Mouse (Mus musculus) heart, postnatal 14 days (tissue): ENCODE data around the gene Samd13. TPM values are rescaled to one million over a fixed set of nuclear protein-coding genes. Genes with fewer than 3 reads are reported as not detected.

Experiments
- DNase-seq, 2 experiments: peaks; one replicate each; pipeline ENCODE4 v3.0.0; 2021 to 2022
- intact Hi-C: fragments of 180-260 bp; cut with DNase I; formaldehyde crosslinking; loops from one replicate; pipeline ENCODE4 v1.15.1; 2025
- total RNA-seq, 2 experiments: library from RNA; stranded (reverse); gene quantifications; 2 replicates each; pipeline ENCODE4 v1.2.3; 2021

Samd13 gene
- total RNA-seq, 2 experiments from 2014 or later, result 1.4 to 2.6 TPM

DNA sequence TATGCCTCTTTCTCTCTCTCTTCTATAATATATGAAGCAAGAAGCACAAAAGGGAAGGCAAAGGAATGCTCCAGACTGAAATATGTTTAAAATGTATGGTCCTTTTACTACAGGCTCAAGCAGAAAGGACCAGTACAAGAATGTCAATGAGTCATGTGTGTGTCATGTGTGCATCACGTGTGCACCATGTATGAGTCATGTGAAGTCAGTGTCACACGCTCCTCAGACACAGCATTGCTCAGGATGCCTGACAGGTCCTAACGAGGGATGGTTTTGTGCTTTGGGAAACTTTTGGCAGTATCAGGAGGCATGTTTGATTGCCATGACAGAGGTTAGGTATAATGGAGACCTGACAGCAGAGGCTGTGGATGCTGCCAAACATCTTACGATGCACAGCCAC is 9.2 kb downstream of the Samd13 start:
- no peak for DNase-seq
- intact Hi-C loops, result no loop called here

GRCm38 (mm10) chr3:146675101-146675500 is 10.3 kb downstream of the Samd13 start:
- intact Hi-C loops, result no loop called here
- DNase-seq, result no peak

DNA sequence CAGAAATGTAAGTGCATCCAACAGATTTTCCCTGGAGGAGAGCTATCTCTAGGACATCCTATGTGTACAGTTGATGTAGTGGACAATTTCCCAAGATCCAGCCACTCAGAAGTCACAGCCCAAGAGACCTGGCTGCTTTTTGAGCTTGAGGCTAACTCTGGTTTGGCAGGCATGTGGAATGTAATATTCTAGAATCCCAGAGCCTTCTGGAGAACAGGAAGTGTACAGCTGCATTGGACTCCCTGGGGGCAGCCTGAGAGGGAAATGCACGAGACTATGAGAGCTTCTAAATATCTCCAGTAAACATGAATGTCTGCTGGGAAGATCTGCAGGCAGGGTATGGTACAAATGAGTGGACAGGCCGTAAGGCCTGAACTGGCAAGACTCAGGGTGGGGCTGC is 14.3 kb downstream of the Samd13 start:
- intact Hi-C loops, result no loop called here
- peak; percentile 32 to 35 for DNase-seq

DNA sequence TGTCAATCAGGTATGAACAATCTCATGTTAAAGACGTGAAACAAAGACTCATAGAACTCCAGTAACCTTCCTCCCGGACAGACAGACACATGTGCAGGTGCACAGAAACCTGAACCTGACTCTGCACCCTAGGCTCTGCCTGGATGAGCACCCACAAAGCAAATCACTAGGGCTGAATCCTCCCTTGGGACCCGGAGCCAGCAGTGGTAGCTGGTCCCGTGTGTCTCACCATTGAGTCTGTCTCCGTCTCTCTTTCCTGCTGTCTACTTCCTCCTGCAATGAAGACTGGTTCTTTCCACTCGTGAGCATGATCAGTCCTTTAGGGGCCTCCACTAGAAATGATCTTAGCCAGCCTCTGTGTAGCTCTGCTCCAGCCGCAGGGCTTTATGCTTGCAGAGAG is 23.5 kb downstream of the Samd13 start:
- intact Hi-C loops, result no loop called here
- DNase-seq, result no peak

DNA sequence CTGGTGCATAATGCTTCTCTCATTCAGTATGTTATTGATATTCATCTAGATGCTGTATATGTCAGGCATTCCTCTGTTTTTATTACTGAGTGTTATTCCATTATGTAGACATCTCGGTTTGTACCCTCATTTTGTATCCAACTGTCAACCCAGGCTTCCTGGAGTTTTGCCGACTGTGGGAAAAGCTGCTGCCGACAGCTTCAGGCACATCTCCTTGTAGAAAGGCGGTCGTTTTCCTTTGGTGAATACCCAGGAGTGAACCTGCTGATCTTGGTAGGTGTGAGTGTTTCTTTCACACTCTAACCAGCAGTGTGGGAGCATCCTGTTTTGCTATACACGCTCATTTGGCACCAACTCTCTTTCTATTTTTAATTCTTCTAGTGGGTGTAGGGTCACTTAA is 24.4 kb downstream of the Samd13 start:
- intact Hi-C loops, result no loop called here
- no peak for DNase-seq

GRCm38 (mm10) chr3:146659321-146659720 is 26.1 kb downstream of the Samd13 start:
- DNase-seq, result peak in 1 of 2 experiments; percentile 26
- intact Hi-C loops, result no loop called here

- no peak for DNase-seq
- intact Hi-C loops, result no loop called here
Measured at GRCm38 (mm10) chr3:146658061-146658639, 27.2 kb downstream of the Samd13 start.

DNA sequence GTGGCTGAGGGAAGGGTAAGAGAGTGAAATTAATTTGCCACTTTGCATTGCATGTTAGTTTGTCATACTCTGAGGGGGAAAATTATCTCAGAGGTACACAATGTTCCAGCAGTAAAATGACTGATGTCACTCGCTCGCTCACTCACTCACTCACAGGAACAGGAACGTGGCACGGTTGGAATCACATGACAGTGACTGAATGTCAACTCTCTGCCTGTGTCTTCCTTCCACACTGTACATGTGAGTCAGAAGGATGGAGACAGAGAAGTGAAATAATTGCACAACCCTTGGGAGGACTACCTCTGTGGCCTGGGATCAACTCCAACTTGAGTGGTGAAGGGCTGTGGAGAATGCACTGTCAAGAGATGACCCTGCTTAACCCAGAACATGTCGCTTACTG is 28.0 kb downstream of the Samd13 start:
- intact Hi-C loops, result no loop called here

DNA sequence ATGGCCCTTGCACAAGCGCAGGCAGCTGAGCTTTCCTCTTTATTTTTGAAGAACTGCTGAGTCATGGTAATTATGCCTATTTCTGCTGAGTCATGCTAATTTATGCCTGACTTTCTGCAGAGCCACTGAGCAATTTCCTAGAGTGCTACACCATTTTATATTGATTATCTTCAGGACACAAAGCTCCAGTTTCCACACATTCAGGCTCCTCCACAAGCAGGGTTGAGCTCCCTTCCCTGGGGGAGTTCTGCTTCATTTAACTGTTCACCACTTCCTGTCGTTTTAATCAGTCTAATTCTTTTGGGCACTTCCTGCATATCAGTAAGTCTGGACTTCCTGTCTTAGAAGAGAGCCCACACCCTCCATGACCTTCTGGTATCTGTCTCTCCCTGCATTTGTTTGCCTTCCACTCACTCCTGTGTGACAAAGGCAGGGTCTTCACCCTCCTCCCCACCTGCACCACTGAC is 30.2 kb downstream of the Samd13 start:
- intact Hi-C loops, result no loop called here
- no peak for DNase-seq

More for the DNA sequence above, 28.0 kb downstream of the Samd13 start:
- DNase-seq, result no peak

GRCm38 (mm10) chr3:146653692-146654091 is 31.7 kb downstream of the Samd13 start:
- intact Hi-C loops, result no loop called here
- no peak for DNase-seq

- DNase-seq, result no peak
- intact Hi-C loops, result no loop called here
Measured at GRCm38 (mm10) chr3:146652431-146652830, 33.0 kb downstream of the Samd13 start.

- intact Hi-C loops, result no loop called here
- no peak for DNase-seq
Measured at GRCm38 (mm10) chr3:146651217-146651616, 34.2 kb downstream of the Samd13 start, which contains the start of gene 4930503B20Rik. 4930503B20Rik (minus strand) TSS chr3:146651317.

DNA sequence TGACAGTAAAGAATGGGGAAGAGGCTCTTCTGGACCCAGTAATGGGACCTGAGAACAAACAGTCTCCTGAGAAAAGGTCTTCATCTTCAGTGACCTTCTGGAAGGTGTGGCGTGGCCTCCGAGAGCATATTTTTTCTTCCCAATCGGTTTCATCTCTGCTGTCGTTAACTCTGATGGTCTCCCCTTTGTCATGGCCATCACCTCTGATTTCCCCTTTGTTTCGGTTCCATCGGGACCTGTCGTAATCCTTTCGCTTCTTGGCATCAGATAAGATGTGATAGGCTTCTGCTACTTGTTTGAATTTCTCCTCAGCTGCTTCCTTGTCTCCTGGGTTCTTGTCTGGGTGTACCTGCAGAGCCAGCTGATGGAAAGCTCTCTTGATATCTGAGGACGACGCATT is 34.7 kb downstream of the Samd13 start:
- no peak for DNase-seq
- intact Hi-C loops, result no loop called here

DNA sequence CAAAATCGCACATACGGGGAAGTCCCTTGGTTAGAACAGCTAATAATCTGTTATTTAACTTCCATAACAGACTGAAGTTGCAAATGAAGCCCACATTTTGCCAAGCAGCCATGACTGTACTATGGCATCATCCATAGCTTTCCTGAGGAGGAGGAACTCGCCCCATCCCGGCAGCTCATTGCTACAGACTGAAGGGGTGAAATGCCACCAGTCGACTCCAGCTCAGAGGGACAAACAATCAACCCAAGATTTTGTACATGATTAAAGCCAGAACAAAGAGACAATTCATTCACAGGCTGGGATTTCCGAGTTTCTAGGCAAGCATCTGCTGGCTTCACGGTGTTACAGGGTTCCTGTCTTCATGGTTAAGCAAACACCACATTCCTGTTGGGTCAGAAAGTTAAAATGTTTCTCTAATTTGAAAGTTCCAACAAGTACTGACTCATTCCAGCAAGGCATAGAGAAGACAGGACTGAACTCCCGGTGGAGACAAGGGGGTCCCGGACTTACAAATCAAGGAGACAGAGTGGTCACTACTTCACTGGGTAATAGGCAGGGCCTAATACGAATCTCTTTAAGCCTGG is 36.0 kb downstream of the Samd13 start:
- intact Hi-C loops, result no loop called here
- no peak for DNase-seq

DNA sequence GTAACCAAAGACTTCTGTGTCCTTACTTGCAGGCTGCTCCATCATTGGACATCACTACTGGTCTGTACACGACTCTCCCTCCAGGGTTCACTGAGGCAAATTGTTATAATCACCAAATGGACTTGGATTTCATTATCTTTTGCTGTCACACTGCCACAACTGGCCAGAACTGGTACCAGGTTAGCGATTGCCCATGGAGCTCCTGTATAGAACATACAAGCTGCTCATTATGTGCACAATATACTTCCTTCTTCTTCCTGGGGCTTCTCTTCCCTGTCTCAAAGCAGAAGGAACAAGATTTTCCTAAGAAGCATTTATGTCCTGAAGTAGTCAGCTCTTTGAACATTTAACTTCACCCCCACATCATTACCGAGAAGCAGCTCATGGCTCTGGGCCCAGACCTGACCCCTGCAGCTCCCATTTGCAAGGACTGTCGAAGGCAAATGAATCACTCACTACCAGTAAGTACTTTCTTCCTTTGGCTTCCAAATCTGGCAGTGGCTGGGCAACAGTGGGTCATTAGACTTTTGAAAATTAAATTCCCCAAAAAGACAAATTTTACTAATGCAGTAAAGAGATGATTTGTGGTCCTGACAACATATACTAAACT is 43.5 kb downstream of the Samd13 start:
- DNase-seq, result no peak
- intact Hi-C loops, result loop anchor here (1.0 kb wide), 1 partner anchor 15 kb away; no protein-coding TSS in a partner anchor

- DNase-seq, result no peak
- intact Hi-C loops, result no loop called here
Measured at GRCm38 (mm10) chr3:146632506-146632905, 52.9 kb downstream of the Samd13 start.

- no peak for DNase-seq
- intact Hi-C loops, result no loop called here
Measured at GRCm38 (mm10) chr3:146628227-146628982, 57.0 kb downstream of the Samd13 start.

- DNase-seq, result no peak
- intact Hi-C loops, result no loop called here
Measured at GRCm38 (mm10) chr3:146625766-146626165, 59.6 kb downstream of the Samd13 start.

GRCm38 (mm10) chr3:146621966-146622365 is 63.4 kb downstream of the Samd13 start:
- DNase-seq, result no peak
- intact Hi-C loops, result no loop called here

- intact Hi-C loops, result no loop called here
- DNase-seq, result peak; percentile 16 to 23
Measured at GRCm38 (mm10) chr3:146620555-146621249, 64.7 kb downstream of the Samd13 start.

DNA sequence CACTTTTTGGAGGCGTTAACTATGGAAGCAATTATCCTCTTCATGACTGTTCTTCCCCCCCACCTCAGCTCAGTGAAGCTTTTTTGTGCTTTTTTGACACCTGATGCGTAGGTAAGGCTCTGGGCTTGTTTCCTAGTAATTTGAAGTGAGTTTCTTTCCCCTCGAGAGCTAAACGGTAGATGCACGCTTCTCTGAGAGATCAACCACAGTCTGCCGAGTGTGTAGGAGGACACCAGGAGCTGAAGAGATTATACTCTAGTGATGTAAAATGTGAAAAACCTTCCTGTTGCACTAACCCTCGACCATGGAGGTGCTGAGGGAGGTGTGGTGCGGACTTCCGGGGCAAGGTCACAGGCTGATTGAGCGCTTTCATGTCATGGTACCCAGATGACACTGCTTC is 65.3 kb downstream of the Samd13 start:
- DNase-seq, result no peak
- intact Hi-C loops, result no loop called here
